Mouse (Mus musculus): ENCODE measurements around the gene Gm11757.
"Not testable (repeated sequence)": the region's sequence is repeated elsewhere in the genome, so short reads cannot be mapped to it uniquely, and the experiment has no call there.

Gene Gm11757

DNA sequence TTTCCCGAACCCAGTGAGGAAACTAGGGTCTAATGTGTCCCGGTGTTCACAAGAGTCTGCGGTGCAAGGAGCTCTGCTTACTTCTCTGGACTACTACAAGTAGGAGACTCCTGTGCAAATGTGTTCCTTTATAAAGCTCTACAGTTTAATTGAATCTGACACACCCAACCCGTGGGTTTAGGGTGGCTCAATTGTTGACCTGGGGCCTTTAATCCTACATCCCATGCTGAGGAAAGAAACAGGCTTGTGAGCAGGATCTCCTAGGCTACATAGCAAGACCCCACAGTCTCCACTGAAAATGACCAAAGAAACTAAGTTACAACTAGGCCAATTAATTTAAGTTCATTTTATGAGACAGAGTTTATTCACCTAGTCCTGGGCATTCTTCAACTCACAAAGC, at the start of gene Gm11757:
Gene Gm11757 (minus strand): TSS at position 101 of the 400 bp plus-strand sequence.
- not testable (repeated sequence) for TF ChIP-seq GATA4 (IDR thresholded peaks at IDR 0.05; ENCODE audit: insufficient replicate concordance, low read length)

DNA sequence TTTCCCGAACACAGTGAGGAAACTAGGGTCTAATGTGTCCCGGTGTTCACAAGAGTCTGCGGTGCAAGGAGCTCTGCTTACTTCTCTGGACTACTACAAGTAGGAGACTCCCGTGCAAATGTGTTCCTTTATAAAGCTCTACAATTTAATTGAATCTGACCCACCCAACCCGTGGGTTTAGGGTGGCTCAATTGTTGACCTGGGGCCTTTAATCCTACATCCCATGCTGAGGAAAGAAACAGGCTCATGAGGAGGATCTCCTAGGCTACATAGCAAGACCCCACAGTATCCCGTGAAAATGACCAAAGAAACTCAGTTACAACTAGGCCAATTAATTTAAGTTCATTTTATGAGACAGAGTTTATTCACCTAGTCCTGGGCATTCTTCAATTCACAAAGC, 29.7 kb upstream of the Gm11757 start, which contains the start of gene Gm11756:
Gene Gm11756 (minus strand): TSS at position 101 of the 400 bp plus-strand sequence.
- TF ChIP-seq GATA4 (IDR thresholded peaks at IDR 0.05; ENCODE audit: insufficient replicate concordance, low read length): not testable (repeated sequence)

DNA sequence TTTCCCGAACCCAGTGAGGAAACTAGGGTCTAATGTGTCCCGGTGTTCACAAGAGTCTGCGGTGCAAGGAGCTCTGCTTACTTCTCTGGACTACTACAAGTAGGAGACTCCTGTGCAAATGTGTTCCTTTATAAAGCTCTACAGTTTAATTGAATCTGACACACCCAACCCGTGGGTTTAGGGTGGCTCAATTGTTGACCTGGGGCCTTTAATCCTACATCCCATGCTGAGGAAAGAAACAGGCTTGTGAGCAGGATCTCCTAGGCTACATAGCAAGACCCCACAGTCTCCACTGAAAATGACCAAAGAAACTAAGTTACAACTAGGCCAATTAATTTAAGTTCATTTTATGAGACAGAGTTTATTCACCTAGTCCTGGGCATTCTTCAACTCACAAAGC, 14.9 kb upstream of the Gm11757 start, which contains the start of gene Gm13871:
Gene Gm13871 (minus strand): TSS at position 101 of the 400 bp plus-strand sequence.
- not testable (repeated sequence) for TF ChIP-seq GATA4 (IDR thresholded peaks at IDR 0.05; ENCODE audit: insufficient replicate concordance, low read length)

DNA sequence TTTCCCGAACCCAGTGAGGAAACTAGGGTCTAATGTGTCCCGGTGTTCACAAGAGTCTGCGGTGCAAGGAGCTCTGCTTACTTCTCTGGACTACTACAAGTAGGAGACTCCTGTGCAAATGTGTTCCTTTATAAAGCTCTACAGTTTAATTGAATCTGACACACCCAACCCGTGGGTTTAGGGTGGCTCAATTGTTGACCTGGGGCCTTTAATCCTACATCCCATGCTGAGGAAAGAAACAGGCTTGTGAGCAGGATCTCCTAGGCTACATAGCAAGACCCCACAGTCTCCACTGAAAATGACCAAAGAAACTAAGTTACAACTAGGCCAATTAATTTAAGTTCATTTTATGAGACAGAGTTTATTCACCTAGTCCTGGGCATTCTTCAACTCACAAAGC, 14.7 kb downstream of the Gm11757 start, which contains the start of gene Gm11758:
Gene Gm11758 (minus strand): TSS at position 101 of the 400 bp plus-strand sequence.
- TF ChIP-seq GATA4 (IDR thresholded peaks at IDR 0.05; ENCODE audit: insufficient replicate concordance, low read length): not testable (repeated sequence)

Measured in liver, adult (tissue).